Mouse (Mus musculus) gastrocnemius, postnatal 10 days (tissue): Measurements from ENCODE around the gene Ccdc85b. TPM values are rescaled to one million over a fixed set of nuclear protein-coding genes. Genes with fewer than 3 reads are reported as not detected.

Experiments used
- total RNA-seq, 2 experiments: library from RNA; stranded (reverse); gene quantifications; 2 replicates each; pipeline ENCODE4 v1.2.3; 2021

Gene Ccdc85b
- total RNA-seq, 2 experiments from 2014 or later, result 8.2 to 9.1 TPM

Other genes starting within 250 kb of the Ccdc85b start
- 10 to 100 TPM; 10.3 to 11.1 TPM for gene Pacs1, start 184.8 kb downstream of the Ccdc85b start, total RNA-seq
- 10 to 100 TPM; 81.9 to 88.6 TPM for gene Sf3b2, start 162.4 kb downstream of the Ccdc85b start, total RNA-seq
- under 1 TPM; 0.28 to 0.47 TPM for gene Gal3st3, start 159.6 kb downstream of the Ccdc85b start, total RNA-seq
- gene Catsper1, start 122.2 kb downstream of the Ccdc85b start, total RNA-seq, result not detected
- gene Cst6, start 108.3 kb downstream of the Ccdc85b start, total RNA-seq, result 1 to 10 TPM; 1.8 to 1.9 TPM
- gene Eif1ad, start 91.2 kb downstream of the Ccdc85b start, total RNA-seq, result 10 to 100 TPM; 14.0 to 15.6 TPM
- 100 to 1,000 TPM; 128 to 150 TPM for gene Banf1, start 90.7 kb downstream of the Ccdc85b start, total RNA-seq
- 10 to 100 TPM; 39.8 to 45.4 TPM for gene Sart1, start 69.2 kb downstream of the Ccdc85b start, total RNA-seq
- under 1 TPM in 1 of 2 experiments, not detected in 1; 0.23 TPM for gene Tsga10ip, start 55.4 kb downstream of the Ccdc85b start, total RNA-seq
- gene Drap1, start 32.9 kb downstream of the Ccdc85b start, total RNA-seq, result 100 to 1,000 TPM; 513 to 561 TPM
- gene AI837181, start 32.8 kb downstream of the Ccdc85b start, total RNA-seq, result 10 to 100 TPM; 47.8 to 50.5 TPM
- gene Fosl1, start 10.3 kb downstream of the Ccdc85b start, total RNA-seq, result not detected
- 10 to 100 TPM; 53.2 to 54.6 TPM for gene Fibp, start 2.7 kb upstream of the Ccdc85b start, total RNA-seq
- under 1 TPM in 1 of 2 experiments, not detected in 1; 0.50 TPM for gene Ctsw, start 10.6 kb upstream of the Ccdc85b start, total RNA-seq
- 10 to 100 TPM; 29.9 to 42.9 TPM for gene Efemp2, start 16.1 kb upstream of the Ccdc85b start, total RNA-seq
- gene Mus81, start 30.5 kb upstream of the Ccdc85b start, total RNA-seq, result 10 to 100 TPM; 24.7 to 29.9 TPM
- gene Cfl1, start 32.6 kb upstream of the Ccdc85b start, total RNA-seq, result 100 to 1,000 TPM; 305 to 378 TPM
- 1 to 10 TPM in 1 of 2 experiments, under 1 TPM in 1; 0.47 to 1.4 TPM for gene 1700020D05Rik, start 45.9 kb upstream of the Ccdc85b start, total RNA-seq
- gene Snx32, start 52.6 kb upstream of the Ccdc85b start, total RNA-seq, result 1 to 10 TPM; 5.1 to 7.2 TPM
- not detected for gene Ovol1, start 102.8 kb upstream of the Ccdc85b start, total RNA-seq
- 1 to 10 TPM; 1.6 to 2.7 TPM for gene Ap5b1, start 110.1 kb upstream of the Ccdc85b start, total RNA-seq
- 10 to 100 TPM; 44.9 to 50.4 TPM for gene Rnaseh2c, start 144.0 kb upstream of the Ccdc85b start, total RNA-seq
- 10 to 100 TPM; 31.6 to 39.9 TPM for gene Kat5, start 152.3 kb upstream of the Ccdc85b start, total RNA-seq
- gene Rela, start 179.6 kb upstream of the Ccdc85b start, total RNA-seq, result 10 to 100 TPM; 20.0 to 28.8 TPM
- gene Sipa1, start 205.8 kb upstream of the Ccdc85b start, total RNA-seq, result 10 to 100 TPM; 25.5 to 36.6 TPM
- gene Map3k11, start 230.8 kb upstream of the Ccdc85b start, total RNA-seq, result 10 to 100 TPM; 19.3 to 25.0 TPM
- gene Pcnx3, start 231.0 kb upstream of the Ccdc85b start, total RNA-seq, result 10 to 100 TPM; 19.5 to 32.5 TPM
- gene Kcnk7, start 246.5 kb upstream of the Ccdc85b start, total RNA-seq, result not detected